Mouse (Mus musculus) forebrain, embryonic 12.5 days (tissue): ENCODE results near the gene Tmem158. TPM values are rescaled to one million over a fixed set of nuclear protein-coding genes. Genes with fewer than 3 reads are reported as not detected.

Source experiments
- ATAC-seq: fragments of 200-750 bp; cut with Nextera tagmentation; 2 replicates; pipeline ENCODE4 v1.8.0; 2017; ENCODE audit warnings: moderate TSS enrichment; ENCODE audit not compliant: low FRiP score
- H3K27ac ChIP-seq: fragments of 300-500 bp; sonication (generic); 2 replicates; pipeline ENCODE4 v1.5.1; 2016; ENCODE audit warnings: mild to moderate bottlenecking
- H3K27me3 ChIP-seq: fragments of 300-500 bp; sonication (generic); 2 replicates; pipeline ENCODE4 v1.6.1; 2016; ENCODE audit warnings: mild to moderate bottlenecking
- H3K36me3 ChIP-seq: fragments of 300-500 bp; sonication (generic); replicated peaks from 2 replicates; pipeline ENCODE4 v1.6.1; 2016; ENCODE audit warnings: mild to moderate bottlenecking
- H3K4me1 ChIP-seq: fragments of 300-500 bp; sonication (generic); 2 replicates; pipeline ENCODE4 v1.6.1; 2016
- H3K4me2 ChIP-seq: fragments of 300-500 bp; sonication (generic); 2 replicates; pipeline ENCODE4 v1.6.1; 2016; ENCODE audit warnings: mild to moderate bottlenecking, moderate library complexity
- H3K4me3 ChIP-seq: fragments of 300-500 bp; sonication (generic); replicated peaks from 2 replicates; pipeline ENCODE4 v1.5.1; 2016; ENCODE audit warnings: mild to moderate bottlenecking
- H3K9ac ChIP-seq: fragments of 300-500 bp; sonication (generic); 2 replicates; pipeline ENCODE4 v1.6.1; 2016; ENCODE audit warnings: mild to moderate bottlenecking
- H3K9me3 ChIP-seq: fragments of 300-500 bp; sonication (generic); 2 replicates; pipeline ENCODE4 v1.6.1; 2016
- WGBS: fragments of 180-500 bp; shearing (Covaris S2); methylation state at CpG from one replicate; pipeline ENCODE4 v1.1.7; 2016; 5-methylcytosine and 5-hydroxymethylcytosine counted together
- polyA plus RNA-seq: library from polyadenylated mRNA; unstranded; fragments of >200 nt; fragmentation: Nextera tagmentation; extraction: Ambion mirVana; gene quantifications from 2 replicates; pipeline ENCODE4 v1.2.1, GENCODE M21; 2016

Gene Tmem158
- polyA plus RNA-seq, 1 experiment from 2014 or later, result 12.6 TPM

- Histone ChIP-seq H3K4me1 (no peaks in the 10 kb centered on the region), H3K9ac (no peak overlapping the region), H3K4me2 (no peak overlapping the region), H3K9me3 (no peaks in the 10 kb centered on the region), H3K4me3 (no peak overlapping the region), H3K36me3 (no peaks in the 10 kb centered on the region), H3K27me3 (no peaks in the 10 kb centered on the region), H3K27ac (no peak overlapping the region)
- whole genome bisulfite sequencing, result 87% methylated on average over 2 of the region's 2 CpGs
- no peak for ATAC-seq
Observed at GRCm38 (mm10) chr9:123275373-123275772, 14.8 kb upstream of the Tmem158 start.

GRCm38 (mm10) chr9:123274674-123275073 lies 14.1 kb upstream of the Tmem158 start:
- no peaks in the 10 kb centered on the region for H3K27me3 ChIP-seq
- no peak overlapping the region for H3K27ac ChIP-seq
- ATAC-seq, result no peak
- H3K4me2 ChIP-seq, result no peak overlapping the region
- no peaks in the 10 kb centered on the region for H3K36me3 ChIP-seq
- H3K9ac ChIP-seq, result no peak overlapping the region
- no peaks in the 10 kb centered on the region for H3K4me1 ChIP-seq
- no peak overlapping the region for H3K4me3 ChIP-seq
- no peaks in the 10 kb centered on the region for H3K9me3 ChIP-seq
- 86% methylated on average over 5 of the region's 5 CpGs for WGBS

- WGBS, result 71% methylated on average over 2 of the region's 2 CpGs
- Histone ChIP-seq H3K36me3 (no peaks in the 10 kb centered on the region), H3K4me3 (no peak overlapping the region), H3K4me1 (no peaks in the 10 kb centered on the region), H3K9ac (no peak overlapping the region), H3K9me3 (no peaks in the 10 kb centered on the region), H3K27me3 (no peaks in the 10 kb centered on the region), H3K4me2 (no peak overlapping the region), H3K27ac (no peak overlapping the region)
- no peak for ATAC-seq
Observed at GRCm38 (mm10) chr9:123273876-123274275, 13.3 kb upstream of the Tmem158 start.

DNA sequence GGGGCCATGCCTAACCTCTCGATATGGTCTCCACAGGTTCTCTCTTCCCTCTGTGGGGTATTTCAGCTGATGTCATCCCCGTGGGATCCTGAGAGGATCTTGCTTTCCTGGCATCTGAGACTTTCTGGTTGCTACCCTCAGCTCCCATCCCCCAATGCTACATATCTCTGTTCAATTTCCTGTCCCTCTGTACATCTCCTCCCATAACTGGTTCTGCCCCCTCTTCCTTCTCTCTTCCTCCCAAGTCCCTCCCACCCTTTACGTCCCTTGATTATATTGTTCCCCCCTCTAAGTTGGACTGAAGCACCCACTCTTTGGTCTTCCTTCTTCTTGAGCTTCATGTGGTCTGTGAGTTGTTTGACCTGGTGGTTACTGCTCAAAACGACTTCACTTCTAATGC lies 11.0 kb upstream of the Tmem158 start:
- 82% methylated on average over 4 of the region's 4 CpGs for WGBS
- no peak overlapping the region for H3K4me3 ChIP-seq

GRCm38 (mm10) chr9:123269906-123270558 lies 9.5 kb upstream of the Tmem158 start:
- Histone ChIP-seq H3K36me3 (no peaks in the 10 kb centered on the region), H3K4me3 (no peak overlapping the region), H3K4me1 (no peaks in the 10 kb centered on the region), H3K4me2 (no peak overlapping the region), H3K27me3 (0 out of 2 replicates have a peak, but pooled peaks cover 3% of the 10 kb centered on the region), H3K9me3 (no peaks in the 10 kb centered on the region), H3K9ac (no peak overlapping the region), H3K27ac (no peak overlapping the region)
- no peak for ATAC-seq
- 94% methylated on average over 2 of the region's 2 CpGs for WGBS

More for the DNA sequence above, 11.0 kb upstream of the Tmem158 start:
- no peaks in the 10 kb centered on the region for H3K4me1 ChIP-seq
- H3K4me2 ChIP-seq, result no peak overlapping the region
- no peak for ATAC-seq
- no peaks in the 10 kb centered on the region for H3K27me3 ChIP-seq
- no peaks in the 10 kb centered on the region for H3K36me3 ChIP-seq
- H3K27ac ChIP-seq, result no peak overlapping the region
- H3K9me3 ChIP-seq, result no peaks in the 10 kb centered on the region
- no peak overlapping the region for H3K9ac ChIP-seq

DNA sequence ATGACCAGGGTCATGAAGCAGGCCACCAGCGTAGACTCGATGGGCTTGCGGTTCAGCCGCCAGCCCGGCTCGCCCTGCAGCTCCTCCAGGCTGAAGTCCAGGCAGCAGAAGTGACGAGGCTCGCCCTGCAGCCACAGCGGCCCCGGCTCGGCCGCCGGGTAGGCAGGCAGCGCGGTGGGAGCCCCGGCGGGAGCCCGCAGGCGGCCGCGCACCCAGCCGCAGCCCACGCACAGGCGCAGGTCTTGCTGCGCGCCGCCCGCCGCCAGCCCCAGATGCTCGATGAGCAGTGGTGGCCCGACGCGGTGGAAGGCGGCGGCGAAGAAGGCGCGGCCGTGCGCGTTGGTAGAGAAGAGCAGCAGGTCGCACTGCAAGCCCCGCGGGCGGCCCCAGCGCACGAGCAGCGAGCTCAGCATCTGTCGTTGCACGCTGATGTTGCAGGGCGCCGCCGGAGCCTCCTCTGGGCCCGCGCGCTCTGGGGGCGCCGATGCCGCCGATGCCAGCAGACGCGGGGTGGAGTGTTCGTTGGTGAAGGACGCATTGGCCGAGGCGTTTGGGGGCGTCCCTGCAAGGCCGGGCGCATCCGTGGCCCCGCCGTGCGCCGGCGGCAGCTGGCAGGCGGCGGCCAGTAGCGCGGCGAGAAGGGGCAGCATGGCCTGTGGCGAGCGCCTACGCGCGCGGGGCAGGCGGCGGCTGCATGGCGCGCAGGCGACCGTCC lies 511 bp downstream of the Tmem158 start:
- under 1% methylated on average over 83 of the region's 92 CpGs for WGBS
- Histone ChIP-seq H3K4me1 (peaks cover 7% of the 10 kb centered on the region; the same call in 1 of the 2 replicates), H3K4me2 (peak overlapping the region; percentile 95), H3K9ac (peak overlapping the region; percentile 66), H3K36me3 (no peaks in the 10 kb centered on the region), H3K9me3 (no peaks in the 10 kb centered on the region), H3K4me3 (peak overlapping the region; percentile 75), H3K27ac (peak overlapping the region; percentile 65), H3K27me3 (peaks cover 24% of the 10 kb centered on the region)
- peak; percentile 81 for ATAC-seq

GRCm38 (mm10) chr9:123259461-123259895 lies 1.1 kb downstream of the Tmem158 start:
- H3K27me3 ChIP-seq, result peaks cover 24% of the 10 kb centered on the region
- peaks cover 7% of the 10 kb centered on the region; the same call in 1 of the 2 replicates for H3K4me1 ChIP-seq
- peak overlapping the region; percentile 75 for H3K4me3 ChIP-seq
- no peak overlapping the region for H3K27ac ChIP-seq
- under 1% methylated on average over 45 of the region's 45 CpGs for WGBS
- H3K4me2 ChIP-seq, result peak overlapping the region; percentile 95
- no peaks in the 10 kb centered on the region for H3K36me3 ChIP-seq
- peak overlapping the region; percentile 66 for H3K9ac ChIP-seq
- no peak; the same call in none of the 2 replicates for ATAC-seq
- H3K9me3 ChIP-seq, result no peaks in the 10 kb centered on the region

DNA sequence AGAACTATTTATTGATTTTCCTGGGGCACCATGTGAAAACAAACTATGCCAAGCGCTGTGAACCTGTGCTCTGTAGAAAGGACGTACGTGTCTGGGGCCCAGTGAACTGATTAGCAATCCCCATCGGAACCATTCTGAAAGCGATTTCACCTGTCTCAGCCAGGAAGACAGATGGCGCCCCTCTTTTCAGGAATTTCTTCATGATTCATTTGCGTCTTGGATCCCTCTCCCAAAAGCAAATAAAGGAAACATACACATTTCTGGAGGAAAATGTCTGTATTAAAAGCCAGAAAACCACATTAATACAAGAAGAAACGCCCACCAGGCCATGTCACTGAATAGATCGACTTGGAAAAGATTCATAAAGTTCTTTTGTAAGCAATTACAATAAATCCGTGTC lies 1.8 kb downstream of the Tmem158 start:
- 29% methylated on average over 10 of the region's 10 CpGs for WGBS
- Histone ChIP-seq H3K4me3 (0 out of 2 replicates have a peak overlapping the region, but pooled peaks have one; percentile 75), H3K36me3 (no peaks in the 10 kb centered on the region), H3K27ac (no peak overlapping the region), H3K27me3 (peaks cover 23% of the 10 kb centered on the region), H3K4me2 (peak overlapping the region; percentile 95), H3K9me3 (no peaks in the 10 kb centered on the region), H3K9ac (no peak overlapping the region), H3K4me1 (peaks cover 7% of the 10 kb centered on the region; the same call in 1 of the 2 replicates)
- ATAC-seq, result no peak

GRCm38 (mm10) chr9:123255736-123256135 lies 4.8 kb downstream of the Tmem158 start:
- ATAC-seq, result no peak
- 87% methylated on average over 3 of the region's 3 CpGs for WGBS

GRCm38 (mm10) chr9:123247992-123248391 lies 12.6 kb downstream of the Tmem158 start:
- Histone ChIP-seq H3K4me2 (no peak overlapping the region), H3K9ac (no peak overlapping the region), H3K9me3 (no peaks in the 10 kb centered on the region), H3K27me3 (no peaks in the 10 kb centered on the region), H3K4me1 (no peaks in the 10 kb centered on the region), H3K27ac (no peak overlapping the region), H3K36me3 (no peaks in the 10 kb centered on the region), H3K4me3 (no peak overlapping the region)
- 68% methylated on average over 1 of the region's 1 CpGs for whole genome bisulfite sequencing
- no peak for ATAC-seq

More at GRCm38 (mm10) chr9:123255736-123256135, 4.8 kb downstream of the Tmem158 start:
- Histone ChIP-seq H3K4me3 (no peak overlapping the region), H3K36me3 (no peaks in the 10 kb centered on the region), H3K4me2 (no peak overlapping the region), H3K27me3 (peaks cover 14% of the 10 kb centered on the region), H3K9me3 (no peaks in the 10 kb centered on the region), H3K9ac (no peak overlapping the region), H3K27ac (no peak overlapping the region), H3K4me1 (peaks cover 5% of the 10 kb centered on the region; the same call in 1 of the 2 replicates)

GRCm38 (mm10) chr9:123245146-123245545 lies 15.4 kb downstream of the Tmem158 start:
- no peaks in the 10 kb centered on the region for H3K27me3 ChIP-seq
- H3K9ac ChIP-seq, result no peak overlapping the region
- no peak overlapping the region for H3K4me2 ChIP-seq
- 86% methylated on average over 4 of the region's 4 CpGs for WGBS
- no peak overlapping the region for H3K4me3 ChIP-seq
- no peaks in the 10 kb centered on the region for H3K9me3 ChIP-seq
- no peak overlapping the region for H3K27ac ChIP-seq
- H3K4me1 ChIP-seq, result no peaks in the 10 kb centered on the region
- no peaks in the 10 kb centered on the region for H3K36me3 ChIP-seq
- ATAC-seq, result no peak

GRCm38 (mm10) chr9:123243988-123244387 lies 16.6 kb downstream of the Tmem158 start:
- no peaks in the 10 kb centered on the region for H3K27me3 ChIP-seq
- no peak overlapping the region for H3K4me2 ChIP-seq
- no peaks in the 10 kb centered on the region for H3K9me3 ChIP-seq
- no peak overlapping the region for H3K4me3 ChIP-seq
- no peaks in the 10 kb centered on the region for H3K4me1 ChIP-seq
- H3K36me3 ChIP-seq, result no peaks in the 10 kb centered on the region
- H3K27ac ChIP-seq, result no peak overlapping the region
- no peak for ATAC-seq
- no peak overlapping the region for H3K9ac ChIP-seq
- WGBS, result 73% methylated on average over 10 of the region's 10 CpGs
